Mouse (Mus musculus) hindbrain, embryonic 13.5 days (tissue): Measurements from ENCODE around the gene Nhsl1. TPM values are rescaled to one million over a fixed set of nuclear protein-coding genes. Genes with fewer than 3 reads are reported as not detected.
A peak's percentile ranks its signal among the peaks of the same experiment; 100 is the strongest.

Experiments used
- ATAC-seq: fragments of 200-750 bp; cut with Nextera tagmentation; 2 replicates; pipeline ENCODE4 v1.8.0; 2017; ENCODE audit warnings: moderate TSS enrichment; ENCODE audit not compliant: low FRiP score
- H3K27ac ChIP-seq: fragments of 300-500 bp; sonication (generic); 2 replicates; pipeline ENCODE4 v1.5.1; 2015; ENCODE audit warnings: inconsistent platforms, mild to moderate bottlenecking, moderate library complexity
- H3K27me3 ChIP-seq: fragments of 300-500 bp; sonication (generic); 2 replicates; pipeline ENCODE4 v1.6.1; 2015; ENCODE audit warnings: mild to moderate bottlenecking, inconsistent platforms
- H3K36me3 ChIP-seq: fragments of 300-500 bp; sonication (generic); 2 replicates; pipeline ENCODE4 v1.6.1; 2015; ENCODE audit warnings: mild to moderate bottlenecking, inconsistent platforms
- H3K4me1 ChIP-seq: fragments of 300-500 bp; sonication (generic); replicated peaks from 2 replicates; pipeline ENCODE4 v1.6.1; 2015; ENCODE audit warnings: inconsistent platforms
- H3K4me2 ChIP-seq: fragments of 300-500 bp; sonication (generic); 2 replicates; pipeline ENCODE4 v1.6.1; 2015; ENCODE audit warnings: inconsistent platforms, mild to moderate bottlenecking, moderate library complexity
- H3K4me3 ChIP-seq: fragments of 300-500 bp; sonication (generic); 2 replicates; pipeline ENCODE4 v1.5.1; 2015; ENCODE audit warnings: mild to moderate bottlenecking, inconsistent platforms
- H3K9ac ChIP-seq: fragments of 300-500 bp; sonication (generic); 2 replicates; pipeline ENCODE4 v1.6.1; 2015; ENCODE audit warnings: mild to moderate bottlenecking, inconsistent platforms
- H3K9me3 ChIP-seq: fragments of 300-500 bp; sonication (generic); 2 replicates; pipeline ENCODE4 v1.6.1; 2016; ENCODE audit warnings: inconsistent platforms
- WGBS: fragments of 180-500 bp; shearing (Covaris S2); methylation state at CpG from one replicate; pipeline ENCODE4 v1.1.7; 2015; 5-methylcytosine and 5-hydroxymethylcytosine counted together
- polyA plus RNA-seq: library from polyadenylated mRNA; unstranded; fragments of >200 nt; fragmentation: Nextera tagmentation; extraction: Ambion mirVana; gene quantifications from 2 replicates; pipeline ENCODE4 v1.2.1, GENCODE M21; 2015

The Nhsl1 gene
- polyA plus RNA-seq, result 18.9 and 20.7 TPM in 2 replicates

GRCm38 (mm10) chr10:18318916-18319481 lies at the start of gene Nhsl1:
TSS of gene Nhsl1 (plus strand) at chr10:18318985.
- Histone ChIP-seq H3K27ac (peak within 1 kb of the TSS; percentile 71), H3K4me1 (peaks cover 14% of the 10 kb centered on the region; the same call in 1 of the 2 replicates), H3K9me3 (no peaks in the 10 kb centered on the region), H3K9ac (peak within 1 kb of the TSS; percentile 85), H3K4me3 (peak within 1 kb of the TSS; percentile 81), H3K36me3 (no peaks in the 10 kb centered on the region), H3K27me3 (peaks cover 13% of the 10 kb centered on the region; the same call in 1 of the 2 replicates), H3K4me2 (peak within 1 kb of the TSS; percentile 97)
- WGBS, result under 1% methylated on average over 63 of the region's 63 CpGs
- peak; percentile 86 for ATAC-seq

GRCm38 (mm10) chr10:18276090-18276734 lies 42.6 kb upstream of the Nhsl1 start:
- Histone ChIP-seq H3K36me3 (no peaks in the 10 kb centered on the region), H3K4me3 (no peak overlapping the region), H3K27ac (no peak overlapping the region), H3K9ac (no peak overlapping the region), H3K4me1 (no peaks in the 10 kb centered on the region), H3K9me3 (peaks cover 6% of the 10 kb centered on the region; the same call in 1 of the 2 replicates), H3K4me2 (no peak overlapping the region), H3K27me3 (no peaks in the 10 kb centered on the region)
- 92% methylated on average over 4 of the region's 4 CpGs for WGBS
- no peak for ATAC-seq

- no peak for ATAC-seq
- Histone ChIP-seq H3K27me3 (no peaks in the 10 kb centered on the region), H3K9ac (no peak overlapping the region), H3K4me3 (no peak overlapping the region), H3K36me3 (no peaks in the 10 kb centered on the region), H3K27ac (no peak overlapping the region), H3K4me1 (no peaks in the 10 kb centered on the region), H3K4me2 (no peak overlapping the region), H3K9me3 (no peaks in the 10 kb centered on the region)
- 86% methylated on average over 5 of the region's 5 CpGs for WGBS
These were observed 34.8 kb upstream of the Nhsl1 start for GRCm38 (mm10) chr10:18283991-18284390.

- H3K9me3 ChIP-seq, result no peaks in the 10 kb centered on the region
- H3K27ac ChIP-seq, result no peak overlapping the region
- no peak overlapping the region for H3K4me2 ChIP-seq
- H3K9ac ChIP-seq, result no peak overlapping the region
- no peaks in the 10 kb centered on the region for H3K4me1 ChIP-seq
- ATAC-seq, result no peak
- no peaks in the 10 kb centered on the region for H3K27me3 ChIP-seq
- 73% methylated on average over 1 of the region's 1 CpGs for WGBS
- no peaks in the 10 kb centered on the region for H3K36me3 ChIP-seq
- no peak overlapping the region for H3K4me3 ChIP-seq
These were observed 29.3 kb upstream of the Nhsl1 start for GRCm38 (mm10) chr10:18289512-18289911.

GRCm38 (mm10) chr10:18305106-18305505 lies 13.7 kb upstream of the Nhsl1 start:
- Histone ChIP-seq H3K9me3 (no peaks in the 10 kb centered on the region), H3K27ac (no peak overlapping the region), H3K36me3 (no peaks in the 10 kb centered on the region), H3K4me2 (no peak overlapping the region), H3K9ac (no peak overlapping the region), H3K4me3 (no peak overlapping the region), H3K27me3 (no peaks in the 10 kb centered on the region), H3K4me1 (no peaks in the 10 kb centered on the region)
- no peak for ATAC-seq
- WGBS, result 85% methylated on average over 5 of the region's 5 CpGs

GRCm38 (mm10) chr10:18315071-18315470 lies 3.7 kb upstream of the Nhsl1 start:
- H3K27ac ChIP-seq, result no peak overlapping the region
- H3K4me3 ChIP-seq, result no peak overlapping the region
- H3K4me1 ChIP-seq, result peaks cover 14% of the 10 kb centered on the region; the same call in 1 of the 2 replicates
- no peak overlapping the region for H3K9ac ChIP-seq
- H3K36me3 ChIP-seq, result no peaks in the 10 kb centered on the region
- H3K9me3 ChIP-seq, result no peaks in the 10 kb centered on the region
- no peak for ATAC-seq
- no peak overlapping the region for H3K4me2 ChIP-seq
- WGBS, result 87% methylated on average over 1 of the region's 1 CpGs
- H3K27me3 ChIP-seq, result peaks cover 13% of the 10 kb centered on the region; the same call in 1 of the 2 replicates

GRCm38 (mm10) chr10:18317521-18317920 lies 1.3 kb upstream of the Nhsl1 start:
- no peak overlapping the region for H3K27ac ChIP-seq
- peaks cover 14% of the 10 kb centered on the region; the same call in 1 of the 2 replicates for H3K4me1 ChIP-seq
- WGBS, result 38% methylated on average over 10 of the region's 10 CpGs
- no peaks in the 10 kb centered on the region for H3K9me3 ChIP-seq
- no peak overlapping the region for H3K9ac ChIP-seq
- H3K36me3 ChIP-seq, result no peaks in the 10 kb centered on the region
- no peak for ATAC-seq
- peak overlapping the region; percentile 81; the same call in 1 of the 2 replicates for H3K4me3 ChIP-seq
- peaks cover 13% of the 10 kb centered on the region; the same call in 1 of the 2 replicates for H3K27me3 ChIP-seq
- peak overlapping the region; percentile 97 for H3K4me2 ChIP-seq

GRCm38 (mm10) chr10:18317961-18318915 lies 547 bp upstream of the Nhsl1 start:
- H3K4me3 ChIP-seq, result peak overlapping the region; percentile 81
- peak overlapping the region; percentile 85 for H3K9ac ChIP-seq
- H3K4me2 ChIP-seq, result peak overlapping the region; percentile 97
- H3K36me3 ChIP-seq, result no peaks in the 10 kb centered on the region
- no peaks in the 10 kb centered on the region for H3K9me3 ChIP-seq
- peak overlapping the region; percentile 71 for H3K27ac ChIP-seq
- peak; percentile 77 for ATAC-seq
- peaks cover 13% of the 10 kb centered on the region; the same call in 1 of the 2 replicates for H3K27me3 ChIP-seq
- peaks cover 14% of the 10 kb centered on the region; the same call in 1 of the 2 replicates for H3K4me1 ChIP-seq
- 1% methylated on average over 69 of the region's 89 CpGs for WGBS

- Histone ChIP-seq H3K27ac (no peak overlapping the region), H3K9me3 (no peaks in the 10 kb centered on the region), H3K4me2 (peak overlapping the region; percentile 97), H3K27me3 (peaks cover 13% of the 10 kb centered on the region; the same call in 1 of the 2 replicates), H3K4me1 (peaks cover 14% of the 10 kb centered on the region; the same call in 1 of the 2 replicates), H3K9ac (peak overlapping the region; percentile 85), H3K36me3 (no peaks in the 10 kb centered on the region), H3K4me3 (peak overlapping the region; percentile 81)
- no peak for ATAC-seq
- WGBS, result 16% methylated on average over 4 of the region's 4 CpGs
These were observed 906 bp downstream of the Nhsl1 start for GRCm38 (mm10) chr10:18319691-18320090.

- H3K27me3 ChIP-seq, result peaks cover 13% of the 10 kb centered on the region; the same call in 1 of the 2 replicates
- H3K9ac ChIP-seq, result no peak overlapping the region
- no peak for ATAC-seq
- H3K9me3 ChIP-seq, result no peaks in the 10 kb centered on the region
- WGBS, result 91% methylated on average over 6 of the region's 6 CpGs
- no peak overlapping the region for H3K27ac ChIP-seq
- no peak overlapping the region for H3K4me3 ChIP-seq
- peaks cover 14% of the 10 kb centered on the region; the same call in 1 of the 2 replicates for H3K4me1 ChIP-seq
- no peak overlapping the region for H3K4me2 ChIP-seq
- no peaks in the 10 kb centered on the region for H3K36me3 ChIP-seq
These were observed 3.1 kb downstream of the Nhsl1 start for GRCm38 (mm10) chr10:18321861-18322260.

GRCm38 (mm10) chr10:18323701-18324100 lies 4.9 kb downstream of the Nhsl1 start:
- no peaks in the 10 kb centered on the region for H3K36me3 ChIP-seq
- WGBS, result 38% methylated on average over 4 of the region's 4 CpGs
- H3K9me3 ChIP-seq, result no peaks in the 10 kb centered on the region
- H3K4me1 ChIP-seq, result peaks cover 16% of the 10 kb centered on the region
- ATAC-seq, result no peak
- H3K27me3 ChIP-seq, result no peaks in the 10 kb centered on the region
- no peak overlapping the region for H3K4me2 ChIP-seq
- H3K4me3 ChIP-seq, result no peak overlapping the region
- H3K9ac ChIP-seq, result no peak overlapping the region
- no peak overlapping the region for H3K27ac ChIP-seq
